Mouse (Mus musculus) brain, embryonic 14.5 days (tissue): ENCODE data around the gene Serinc5.

Experiments
- CTCF ChIP-seq: fragments of 200-500 bp; IDR thresholded peaks from 2 replicates; pipeline ENCODE4 v1.5.1; 2012; ENCODE audit warnings: inconsistent platforms, mild to moderate bottlenecking, moderate library complexity, borderline replicate concordance; ENCODE audit not compliant: insufficient read depth, insufficient read length; ENCODE audit errors: extremely low read depth
- POLR2A ChIP-seq: fragments of 200-500 bp; IDR thresholded peaks from 2 replicates; pipeline ENCODE4 v1.6.1; 2012; ENCODE audit warnings: mild to moderate bottlenecking, inconsistent platforms, borderline replicate concordance; ENCODE audit not compliant: poor library complexity, insufficient read depth, insufficient read length, severe bottlenecking; ENCODE audit errors: extremely low read depth

GRCm38 (mm10) chr13:92656815-92657513, 46.1 kb downstream of the Serinc5 start:
- TF ChIP-seq POLR2A (no peak), CTCF (no peak)
